Comparison of ENCODE assay signal across 8 mouse cellular contexts in genomic region chr15:94265630-94266029, GRCm38 (mm10).
DNase-seq lines count a peak whose midpoint lies in the region; ATAC-seq and TF ChIP-seq lines count a peak whose summit lies in the region.

No protein-coding gene starts in this region.

- H3K4me3 ChIP-seq in hindbrain, embryonic 11.5 days (ENCODE audit: low read depth, low read length): no peak overlapping the region
- no peak overlapping the region for H3K4me3 ChIP-seq in hindbrain, embryonic 16.5 days (ENCODE audit: low read length)
- no peak overlapping the region for H3K4me3 ChIP-seq in bone marrow macrophage, adult 2 months (ENCODE audit: insufficient read depth, low read length)
- no peak overlapping the region for H3K4me3 ChIP-seq in forebrain, postnatal 0 days (ENCODE audit: low read depth, low read length)
- H3K4me3 ChIP-seq in hindbrain, postnatal 0 days (ENCODE audit: low read length): no peak overlapping the region

- H3K27me3 ChIP-seq in hindbrain, embryonic 11.5 days (ENCODE audit: control insufficient read depth, insufficient read depth, low read length): no peaks in the 10 kb centered on the region
- no peaks in the 10 kb centered on the region for H3K27me3 ChIP-seq in hindbrain, embryonic 16.5 days (replicated peaks; ENCODE audit: control insufficient read depth, insufficient read depth, low read length)
- no peaks in the 10 kb centered on the region for H3K27me3 ChIP-seq in forebrain, postnatal 0 days (ENCODE audit: insufficient read depth, low read length)
- H3K27me3 ChIP-seq in hindbrain, postnatal 0 days (ENCODE audit: insufficient read depth, low read length): no peaks in the 10 kb centered on the region

- WGBS in hindbrain, embryonic 11.5 days: 43% methylated on average over 10 of the region's 10 CpGs
- 21% methylated on average over 10 of the region's 10 CpGs for WGBS in hindbrain, embryonic 16.5 days
- WGBS in forebrain, postnatal 0 days: 14% methylated on average over 10 of the region's 10 CpGs
- WGBS in hindbrain, postnatal 0 days: 20% methylated on average over 10 of the region's 10 CpGs

- no peaks in the 10 kb centered on the region for H3K9me3 ChIP-seq in hindbrain, embryonic 11.5 days (ENCODE audit: control insufficient read depth, low read length)
- no peaks in the 10 kb centered on the region for H3K9me3 ChIP-seq in hindbrain, embryonic 16.5 days (ENCODE audit: control insufficient read depth, low read length)
- H3K9me3 ChIP-seq in forebrain, postnatal 0 days (ENCODE audit: low read length): no peaks in the 10 kb centered on the region
- H3K9me3 ChIP-seq in hindbrain, postnatal 0 days (ENCODE audit: low read length): no peaks in the 10 kb centered on the region

- no peaks in the 10 kb centered on the region for H3K4me1 ChIP-seq in hindbrain, embryonic 11.5 days (replicated peaks; ENCODE audit: control insufficient read depth, insufficient read depth, low read length)
- peaks cover 5% of the 10 kb centered on the region for H3K4me1 ChIP-seq in hindbrain, embryonic 16.5 days (ENCODE audit: control insufficient read depth, insufficient read depth, low read depth, low read length)
- no peaks in the 10 kb centered on the region for H3K4me1 ChIP-seq in bone marrow macrophage, adult 2 months (ENCODE audit: control insufficient read depth, insufficient read depth, low read length)
- no peaks in the 10 kb centered on the region for H3K4me1 ChIP-seq in forebrain, postnatal 0 days (ENCODE audit: insufficient read depth)
- H3K4me1 ChIP-seq in hindbrain, postnatal 0 days (ENCODE audit: insufficient read depth, low read length): peaks cover 8% of the 10 kb centered on the region; the same call in 1 of the 2 replicates

- no peak for ATAC-seq in hindbrain, embryonic 11.5 days (ENCODE audit: low FRiP score)
- ATAC-seq in hindbrain, embryonic 16.5 days: no peak
- ATAC-seq in forebrain, postnatal 0 days: no peak
- no peak for ATAC-seq in hindbrain, postnatal 0 days

- H3K36me3 ChIP-seq in hindbrain, embryonic 11.5 days (ENCODE audit: control insufficient read depth, insufficient read depth, low read length): no peaks in the 10 kb centered on the region
- no peaks in the 10 kb centered on the region for H3K36me3 ChIP-seq in hindbrain, embryonic 16.5 days (ENCODE audit: control insufficient read depth, insufficient read depth, low read length)
- no peaks in the 10 kb centered on the region for H3K36me3 ChIP-seq in forebrain, postnatal 0 days (ENCODE audit: insufficient read depth)
- H3K36me3 ChIP-seq in hindbrain, postnatal 0 days (ENCODE audit: insufficient read depth, low read length): no peaks in the 10 kb centered on the region

- intact Hi-C loops in left cerebral cortex, postnatal 25 days (cut with DNase I): loop anchor here (1.0 kb wide), 1 partner anchor 255 kb away; no protein-coding TSS in a partner anchor

- TF ChIP-seq POLR2A in bone marrow macrophage, adult 2 months (IDR thresholded peaks at IDR 0.05; ENCODE audit: borderline replicate concordance, low read depth, low read length): no peak

- no peak overlapping the region for H3K9ac ChIP-seq in hindbrain, embryonic 11.5 days (ENCODE audit: low read depth, low read length)
- no peak overlapping the region for H3K9ac ChIP-seq in hindbrain, embryonic 16.5 days (ENCODE audit: low read depth, low read length)
- no peak overlapping the region for H3K9ac ChIP-seq in forebrain, postnatal 0 days
- no peak overlapping the region for H3K9ac ChIP-seq in hindbrain, postnatal 0 days (replicated peaks; ENCODE audit: low read length)

- DNase-seq in hindbrain, embryonic 11.5 days (ENCODE audit: low spot score): peak; percentile 91
- DNase-seq in forebrain, postnatal 0 days: peak; percentile 84
- DNase-seq in hindbrain, postnatal 0 days (ENCODE audit: low spot score): peak; percentile 88
- peak; percentile 85 to 87 for DNase-seq in left cerebral cortex, postnatal 25 days (ENCODE audit: low spot score in 2 of 2)
- peak; percentile 40 for DNase-seq in ovary, adult 18-20 months (ENCODE audit: low spot score)
- DNase-seq in thymus, postnatal 0 days (ENCODE audit: low spot score): peak; percentile 72

- no peak overlapping the region for H3K4me2 ChIP-seq in hindbrain, embryonic 11.5 days (replicated peaks; ENCODE audit: low read depth, low read length)
- H3K4me2 ChIP-seq in hindbrain, embryonic 16.5 days (ENCODE audit: low read length): no peak overlapping the region
- no peak overlapping the region for H3K4me2 ChIP-seq in forebrain, postnatal 0 days (ENCODE audit: low read depth)
- H3K4me2 ChIP-seq in hindbrain, postnatal 0 days (ENCODE audit: low read depth, low read length): no peak overlapping the region

- TF ChIP-seq CTCF in bone marrow macrophage, adult 2 months (IDR thresholded peaks at IDR 0.05; ENCODE audit: low read depth, low read length): peak; percentile 21; the same call in 1 of the 2 replicates
- TF ChIP-seq CTCF in forebrain, postnatal 0 days (IDR thresholded peaks at IDR 0.05; ENCODE audit: low read depth): peak; percentile 87
- TF ChIP-seq CTCF in hindbrain, postnatal 0 days (IDR thresholded peaks at IDR 0.05; ENCODE audit: low read depth): peak; percentile 95

- H3K27ac ChIP-seq in hindbrain, embryonic 11.5 days (ENCODE audit: low read depth, low read length): no peak overlapping the region
- H3K27ac ChIP-seq in hindbrain, embryonic 16.5 days (ENCODE audit: low read depth, low read length): no peak overlapping the region
- no peak overlapping the region for H3K27ac ChIP-seq in bone marrow macrophage, adult 2 months (ENCODE audit: insufficient read depth, low read depth, low read length)
- no peak overlapping the region for H3K27ac ChIP-seq in forebrain, postnatal 0 days (ENCODE audit: low read depth, low read length)
- H3K27ac ChIP-seq in hindbrain, postnatal 0 days: no peak overlapping the region

Comparison
In these comparisons a context has a peak if more than half of its experiments do, and no peak if none do; other contexts are left out.
1. DNase-seq: peak in every context shown above with its lines; median percentile 91 in hindbrain, embryonic 11.5 days; 88 in hindbrain, postnatal 0 days; 86 in left cerebral cortex, postnatal 25 days; 84 in forebrain, postnatal 0 days; 72 in thymus, postnatal 0 days; 40 in ovary, adult 18-20 months.
2. CTCF ChIP-seq: peak in every context shown above with its lines; median percentile 95 in hindbrain, postnatal 0 days; 87 in forebrain, postnatal 0 days; 21 in bone marrow macrophage, adult 2 months.